Mouse (Mus musculus) intestine, embryonic 14.5 days (tissue): ENCODE measurements around the gene Timd2. TPM values are rescaled to one million over a fixed set of nuclear protein-coding genes. Genes with fewer than 3 reads are reported as not detected.
"Not testable (repeated sequence)": the region's sequence is repeated elsewhere in the genome, so short reads cannot be mapped to it uniquely, and the experiment has no call there.

Experiments
- ATAC-seq: fragments of 200-750 bp; cut with Nextera tagmentation; replicated peaks from 2 replicates; pipeline ENCODE4 v1.8.0; 2017; ENCODE audit warnings: low read depth, moderate number of reproducible peaks, moderate TSS enrichment, moderate library complexity; ENCODE audit not compliant: low FRiP score, low TSS enrichment
- DNase-seq: peaks from one replicate; pipeline ENCODE4 v3.0.0-alpha.2; 2018; ENCODE audit warnings: low spot score
- H3K27ac ChIP-seq: fragments of 300-500 bp; sonication (generic); 2 replicates; pipeline ENCODE4 v1.5.1; 2014; ENCODE audit warnings: low read depth, mild to moderate bottlenecking, control low read depth
- H3K27me3 ChIP-seq: fragments of 300-500 bp; sonication (generic); replicated peaks from 2 replicates; pipeline ENCODE4 v1.6.1; 2014; ENCODE audit warnings: low read length, control low read depth; ENCODE audit not compliant: control insufficient read depth, insufficient read depth
- H3K36me3 ChIP-seq: fragments of 300-500 bp; sonication (generic); 2 replicates; pipeline ENCODE4 v1.6.1; 2014; ENCODE audit warnings: low read length, control low read depth; ENCODE audit not compliant: control insufficient read depth, insufficient read depth
- H3K4me1 ChIP-seq: fragments of 300-500 bp; sonication (generic); replicated peaks from 2 replicates; pipeline ENCODE4 v1.6.1; 2014; ENCODE audit warnings: low read length, control low read depth, mixed read lengths; ENCODE audit not compliant: control insufficient read depth, insufficient read depth
- H3K4me2 ChIP-seq: fragments of 300-500 bp; sonication (generic); 2 replicates; pipeline ENCODE4 v1.6.1; 2014; ENCODE audit warnings: low read length
- H3K4me3 ChIP-seq: fragments of 300-500 bp; sonication (generic); 2 replicates; pipeline ENCODE4 v1.5.1; 2014; ENCODE audit warnings: low read depth, low read length, control low read depth, mixed read lengths
- H3K9ac ChIP-seq: fragments of 300-500 bp; sonication (generic); 2 replicates; pipeline ENCODE4 v1.6.1; 2014; ENCODE audit warnings: mild to moderate bottlenecking, low read length
- H3K9me3 ChIP-seq: fragments of 300-500 bp; sonication (generic); 2 replicates; pipeline ENCODE4 v1.6.1; 2016; ENCODE audit warnings: low read length, control low read depth; ENCODE audit not compliant: control insufficient read depth
- WGBS: fragments of 180-500 bp; shearing (Covaris S2); extraction: QIAGEN DNeasy Blood & Tissue Kit; methylation state at CpG from one replicate; pipeline ENCODE4 v1.1.7; 2014; 5-methylcytosine and 5-hydroxymethylcytosine counted together
- polyA plus RNA-seq: library from polyadenylated mRNA; unstranded; fragments of >200 nt; fragmentation: Nextera tagmentation; extraction: Ambion mirVana; gene quantifications from 2 replicates; pipeline ENCODE4 v1.2.1, GENCODE M21; 2014

Timd2 gene
- polyA plus RNA-seq, 1 experiment from 2014 or later, result 0.09 TPM

- WGBS, result 38% methylated on average over 4 of the region's 4 CpGs
Observed at GRCm38 (mm10) chr11:46683723-46684122, 23.1 kb downstream of the Timd2 start.

DNA sequence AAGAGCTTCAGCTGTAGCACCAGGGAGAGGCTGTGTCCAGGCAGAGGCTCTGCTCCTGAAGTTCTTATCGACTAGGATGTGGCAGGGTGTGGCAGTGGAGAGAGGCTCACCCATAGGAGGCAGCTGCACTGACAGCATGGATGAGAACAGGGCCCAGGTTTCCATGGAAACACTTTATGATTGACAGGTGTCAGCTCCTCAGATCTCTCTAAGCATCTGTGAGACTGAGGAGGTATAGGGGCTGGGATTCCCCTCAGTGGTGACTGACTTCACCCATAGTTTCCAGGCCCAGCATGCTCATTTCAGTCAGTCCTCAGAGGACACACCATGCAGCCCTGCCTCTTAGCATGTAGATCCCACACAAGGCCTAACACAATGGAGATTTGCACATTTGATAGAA lies 24.0 kb downstream of the Timd2 start:
- 63% methylated on average over 1 of the region's 1 CpGs for WGBS

More at GRCm38 (mm10) chr11:46683723-46684122, 23.1 kb downstream of the Timd2 start:
- no peaks in the 10 kb centered on the region for H3K27me3 ChIP-seq
- H3K27ac ChIP-seq, result no peak overlapping the region
- no peak overlapping the region for H3K4me3 ChIP-seq
- H3K9me3 ChIP-seq, result no peaks in the 10 kb centered on the region
- H3K36me3 ChIP-seq, result no peaks in the 10 kb centered on the region
- ATAC-seq (no peak), DNase-seq (no peak)
- no peak overlapping the region for H3K4me2 ChIP-seq
- H3K4me1 ChIP-seq, result no peaks in the 10 kb centered on the region
- H3K9ac ChIP-seq, result no peak overlapping the region

DNA sequence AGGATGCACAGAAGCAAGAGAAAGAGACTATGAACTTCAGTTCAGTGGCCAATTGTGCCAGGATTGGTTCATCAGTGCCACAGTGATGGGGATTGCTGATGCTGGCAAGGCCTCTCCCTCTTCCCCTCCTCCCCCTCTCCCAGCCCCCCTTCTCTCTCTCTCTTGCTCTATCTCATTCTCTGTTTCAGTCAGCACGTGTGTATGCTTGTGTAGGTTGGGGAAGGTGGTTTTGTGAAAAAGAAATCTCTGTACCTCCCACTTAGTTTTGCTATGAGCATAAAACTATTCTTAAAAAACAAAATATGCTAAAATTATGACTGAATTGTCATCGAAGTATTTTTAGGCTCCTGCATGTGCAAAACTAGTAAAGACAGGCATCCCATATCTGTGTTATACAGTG lies 38.9 kb downstream of the Timd2 start:
- DNase-seq (no peak), ATAC-seq (no peak)
- Histone ChIP-seq H3K4me1 (no peaks in the 10 kb centered on the region), H3K27me3 (no peaks in the 10 kb centered on the region), H3K36me3 (no peaks in the 10 kb centered on the region), H3K4me3 (no peak overlapping the region), H3K9ac (no peak overlapping the region), H3K9me3 (no peaks in the 10 kb centered on the region), H3K4me2 (no peak overlapping the region), H3K27ac (no peak overlapping the region)
- WGBS, result 69% methylated on average over 2 of the region's 2 CpGs

More for the DNA sequence above, 24.0 kb downstream of the Timd2 start:
- Histone ChIP-seq H3K27me3 (no peaks in the 10 kb centered on the region), H3K9me3 (no peaks in the 10 kb centered on the region), H3K27ac (no peak overlapping the region), H3K4me1 (no peaks in the 10 kb centered on the region), H3K36me3 (no peaks in the 10 kb centered on the region), H3K4me3 (no peak overlapping the region), H3K9ac (no peak overlapping the region), H3K4me2 (no peak overlapping the region)
- no peak for ATAC-seq
- DNase-seq, result no peak

DNA sequence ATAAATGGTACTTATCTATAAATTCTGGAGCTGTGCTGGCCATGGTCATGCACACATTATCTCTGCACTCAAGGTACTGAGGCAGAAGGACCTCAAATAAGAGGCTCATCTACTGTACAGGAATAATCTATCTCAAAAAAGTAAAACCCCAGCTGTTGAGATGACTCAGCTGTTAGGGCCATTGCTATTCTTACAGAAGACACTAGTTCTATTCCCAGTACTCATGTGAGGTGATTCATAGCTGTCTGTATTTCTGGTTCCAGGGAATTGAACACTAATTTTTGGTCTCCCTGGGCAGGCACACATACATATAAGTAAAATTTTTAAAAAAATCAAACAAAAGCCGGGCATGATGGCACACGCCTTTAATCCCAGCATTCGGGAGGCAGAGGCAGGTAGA lies 39.8 kb downstream of the Timd2 start:
- H3K27me3 ChIP-seq, result no peaks in the 10 kb centered on the region
- H3K9ac ChIP-seq, result no peak overlapping the region
- no peak overlapping the region for H3K27ac ChIP-seq
- no peaks in the 10 kb centered on the region for H3K9me3 ChIP-seq
- no peaks in the 10 kb centered on the region for H3K4me1 ChIP-seq
- ATAC-seq (no peak), DNase-seq (no peak)
- no peak overlapping the region for H3K4me3 ChIP-seq
- 97% methylated on average over 3 of the region's 3 CpGs for WGBS
- no peaks in the 10 kb centered on the region for H3K36me3 ChIP-seq
- H3K4me2 ChIP-seq, result no peak overlapping the region

GRCm38 (mm10) chr11:46665599-46666522 lies 41.0 kb downstream of the Timd2 start:
- no peaks in the 10 kb centered on the region for H3K4me1 ChIP-seq
- WGBS, result 67% methylated on average over 6 of the region's 6 CpGs
- H3K27ac ChIP-seq, result no peak overlapping the region
- no peak overlapping the region for H3K4me3 ChIP-seq
- no peaks in the 10 kb centered on the region for H3K36me3 ChIP-seq
- DNase-seq, result peak; percentile 51
- H3K9ac ChIP-seq, result no peak overlapping the region
- no peak overlapping the region for H3K4me2 ChIP-seq
- H3K27me3 ChIP-seq, result no peaks in the 10 kb centered on the region
- H3K9me3 ChIP-seq, result no peaks in the 10 kb centered on the region
- ATAC-seq, result 0 out of 2 replicates have a peak, but pooled peaks have one; percentile 27

DNA sequence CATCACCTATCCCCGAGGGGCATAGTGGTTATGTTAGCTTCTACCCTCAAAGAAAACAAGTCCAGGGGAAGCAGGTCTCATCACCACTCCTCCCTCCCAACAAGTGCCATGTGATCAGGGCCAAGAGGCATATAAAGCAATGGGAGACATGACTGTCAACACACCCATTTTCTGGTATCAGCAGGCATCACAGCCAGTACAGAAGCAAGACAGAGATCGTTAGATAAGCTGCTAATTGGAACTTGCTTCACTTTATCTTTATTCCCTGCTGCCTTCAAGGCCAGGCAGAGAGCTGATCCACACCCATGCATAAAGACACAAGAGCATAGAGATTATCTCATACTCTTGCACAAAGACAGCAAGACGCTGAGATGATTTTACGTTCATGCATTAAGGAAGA lies 43.6 kb downstream of the Timd2 start:
- no peaks in the 10 kb centered on the region for H3K36me3 ChIP-seq
- 68% methylated on average over 4 of the region's 4 CpGs for WGBS
- no peaks in the 10 kb centered on the region for H3K4me1 ChIP-seq
- H3K27ac ChIP-seq, result no peak overlapping the region
- H3K27me3 ChIP-seq, result no peaks in the 10 kb centered on the region
- ATAC-seq, result no peak
- no peak overlapping the region for H3K4me2 ChIP-seq
- H3K4me3 ChIP-seq, result no peak overlapping the region
- DNase-seq, result no peak
- H3K9ac ChIP-seq, result no peak overlapping the region
- no peaks in the 10 kb centered on the region for H3K9me3 ChIP-seq

GRCm38 (mm10) chr11:46652476-46652875 lies 54.4 kb downstream of the Timd2 start:
- H3K27ac ChIP-seq, result no peak overlapping the region
- no peaks in the 10 kb centered on the region for H3K27me3 ChIP-seq
- no peak overlapping the region for H3K9ac ChIP-seq
- H3K36me3 ChIP-seq, result no peaks in the 10 kb centered on the region
- 89% methylated on average over 3 of the region's 3 CpGs for WGBS
- H3K4me3 ChIP-seq, result no peak overlapping the region
- H3K4me1 ChIP-seq, result no peaks in the 10 kb centered on the region
- no peaks in the 10 kb centered on the region for H3K9me3 ChIP-seq
- ATAC-seq (no peak), DNase-seq (no peak)
- no peak overlapping the region for H3K4me2 ChIP-seq

DNA sequence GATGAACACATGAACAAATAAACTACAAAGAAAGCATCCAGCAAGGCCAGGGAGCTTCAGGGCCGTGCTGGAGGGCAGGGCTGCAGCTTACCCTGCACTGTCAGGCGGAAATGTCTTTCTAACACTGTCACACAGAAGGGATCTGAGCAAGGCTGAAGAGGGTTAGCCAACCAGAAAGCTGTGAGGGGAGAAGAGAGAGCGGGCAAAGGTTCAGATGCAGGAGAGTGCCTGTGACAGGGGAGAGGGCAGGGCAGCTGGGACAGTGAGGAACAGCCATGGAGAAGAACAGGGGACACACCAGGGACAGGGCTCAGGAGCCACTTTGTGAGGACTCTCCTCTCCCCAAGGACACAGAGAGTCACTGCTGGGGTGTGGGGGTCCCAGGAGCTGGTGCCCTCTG lies 57.2 kb downstream of the Timd2 start:
- WGBS, result 60% methylated on average over 3 of the region's 3 CpGs

GRCm38 (mm10) chr11:46644824-46645223 lies 62.0 kb downstream of the Timd2 start:
- H3K36me3 ChIP-seq, result no peaks in the 10 kb centered on the region
- H3K27ac ChIP-seq, result no peak overlapping the region
- no peak overlapping the region for H3K4me2 ChIP-seq
- DNase-seq (no peak), ATAC-seq (no peak)
- H3K9ac ChIP-seq, result no peak overlapping the region
- no peaks in the 10 kb centered on the region for H3K9me3 ChIP-seq
- H3K4me1 ChIP-seq, result no peaks in the 10 kb centered on the region
- WGBS, result 68% methylated on average over 1 of the region's 1 CpGs
- H3K4me3 ChIP-seq, result no peak overlapping the region
- no peaks in the 10 kb centered on the region for H3K27me3 ChIP-seq

More for the DNA sequence above, 57.2 kb downstream of the Timd2 start:
- not testable (repeated sequence) for H3K4me3 ChIP-seq, H3K9ac ChIP-seq, DNase-seq, H3K4me1 ChIP-seq, H3K27me3 ChIP-seq, ATAC-seq, H3K36me3 ChIP-seq, H3K9me3 ChIP-seq, H3K4me2 ChIP-seq, H3K27ac ChIP-seq
